8 mouse cellular contexts compared by ENCODE assay signal in genomic region chr6:83053136-83053960, GRCm38 (mm10). TPM values are rescaled to one million over a fixed set of nuclear protein-coding genes. Genes with fewer than 3 reads are reported as not detected.
DNase-seq lines count a peak whose midpoint lies in the region; ATAC-seq and TF ChIP-seq lines count a peak whose summit lies in the region.

No protein-coding gene starts in this region.

- no peaks in the 10 kb centered on the region for H3K27me3 ChIP-seq in lung, embryonic 14.5 days (ENCODE audit: insufficient read depth, low read length)
- H3K27me3 ChIP-seq in neural tube, embryonic 15.5 days (replicated peaks): no peaks in the 10 kb centered on the region

- TF ChIP-seq POLR2A in embryonic fibroblast, embryonic 13.5 days (IDR thresholded peaks at IDR 0.05; ENCODE audit: low read depth, low read length): peak; percentile 68

- H3K4me3 ChIP-seq in embryonic fibroblast, embryonic 13.5 days (ENCODE audit: insufficient read depth, low read length): peak overlapping the region; percentile 69
- peak overlapping the region; percentile 98 for H3K4me3 ChIP-seq in lung, embryonic 14.5 days (ENCODE audit: low read depth, low read length)
- H3K4me3 ChIP-seq in neural tube, embryonic 15.5 days (replicated peaks): peak overlapping the region; percentile 67

- TF ChIP-seq CTCF in embryonic fibroblast, embryonic 13.5 days (IDR thresholded peaks at IDR 0.05; ENCODE audit: borderline replicate concordance, insufficient read depth, low read length): no peak
- no peak for TF ChIP-seq CTCF in lung, embryonic 14.5 days (IDR thresholded peaks at IDR 0.05; ENCODE audit: low read depth)

- WGBS in lung, embryonic 14.5 days: 1% methylated on average over 26 of the region's 26 CpGs
- 2% methylated on average over 26 of the region's 26 CpGs for WGBS in neural tube, embryonic 15.5 days

- peak overlapping the region; percentile 74 for H3K27ac ChIP-seq in embryonic fibroblast, embryonic 13.5 days (ENCODE audit: insufficient read depth, low read length)
- H3K27ac ChIP-seq in lung, embryonic 14.5 days (ENCODE audit: low read depth): peak overlapping the region; percentile 88
- H3K27ac ChIP-seq in neural tube, embryonic 15.5 days (replicated peaks): peak overlapping the region; percentile 85

- peak overlapping the region; percentile 95 for H3K4me2 ChIP-seq in lung, embryonic 14.5 days
- peak overlapping the region; percentile 90 for H3K4me2 ChIP-seq in neural tube, embryonic 15.5 days

- H3K4me1 ChIP-seq in embryonic fibroblast, embryonic 13.5 days (ENCODE audit: control insufficient read depth, insufficient read depth, low read length): peaks cover 5% of the 10 kb centered on the region
- peaks cover 5% of the 10 kb centered on the region; the same call in 1 of the 2 replicates for H3K4me1 ChIP-seq in lung, embryonic 14.5 days (ENCODE audit: insufficient read depth)
- peaks cover 29% of the 10 kb centered on the region for H3K4me1 ChIP-seq in neural tube, embryonic 15.5 days

- DNase-seq in left cerebral cortex, adult 18-20 months (ENCODE audit: low spot score in 2 of 2): peak; percentile 38 to 49
- no peak for DNase-seq in left cerebral cortex, postnatal 4 days
- peak; percentile 55 for DNase-seq in ZHBTc4 (ENCODE audit: low read depth, low spot score)
- peak; percentile 66 for DNase-seq in lung, embryonic 14.5 days
- DNase-seq in gastrocnemius, postnatal 10 days: no peak

- intact Hi-C loops in left cerebral cortex, postnatal 4 days (cut with DNase I): loop anchor here (10.0 kb wide), 1 partner anchor 59 kb away; no protein-coding TSS in a partner anchor

- no peaks in the 10 kb centered on the region for H3K9me3 ChIP-seq in lung, embryonic 14.5 days (ENCODE audit: low read depth, low read length)
- H3K9me3 ChIP-seq in neural tube, embryonic 15.5 days (replicated peaks): no peaks in the 10 kb centered on the region

- H3K9ac ChIP-seq in lung, embryonic 14.5 days: peak overlapping the region; percentile 92
- peak overlapping the region; percentile 76 for H3K9ac ChIP-seq in neural tube, embryonic 15.5 days (replicated peaks)

- H3K36me3 ChIP-seq in lung, embryonic 14.5 days (ENCODE audit: insufficient read depth): peaks cover 51% of the 10 kb centered on the region
- H3K36me3 ChIP-seq in neural tube, embryonic 15.5 days: peaks cover 29% of the 10 kb centered on the region

- ATAC-seq in inflammation-experienced regulatory T-cells, adult 6 months: peak; percentile 27
- ATAC-seq in lung, embryonic 14.5 days (ENCODE audit: insufficient read depth): peak; percentile 4; the same call in 1 of the 2 replicates
- peak; percentile 8; the same call in 1 of the 2 replicates for ATAC-seq in neural tube, embryonic 15.5 days (ENCODE audit: low FRiP score)

RNA-seq across cellular contexts. Expression of gene Aup1, which starts 1.0 kb away (rescaled TPM):
- total RNA-seq in left cerebral cortex, adult 18-20 months (2021): 100 to 1,000 TPM; 114 to 121 TPM
- total RNA-seq in left cerebral cortex, postnatal 4 days (2021): 10 to 100 TPM; 94.8 to 98.5 TPM
- 129 and 133 TPM in 2 replicates for polyA plus RNA-seq in embryonic fibroblast, embryonic 13.5 days (2011; ENCODE audit: insufficient read length, low read depth, missing spikeins)
- polyA plus RNA-seq in inflammation-experienced regulatory T-cells, adult 6 months (2017; shearing (Covaris generic)): 100 to 1,000 TPM; 423 to 474 (median 448) TPM
- 134 and 144 TPM in 2 replicates for polyA plus RNA-seq in lung, embryonic 14.5 days (2014; fragmentation: Nextera tagmentation; extraction: Ambion mirVana)
- 182 and 185 TPM in 2 replicates for polyA plus RNA-seq in neural tube, embryonic 15.5 days (2015; fragmentation: Nextera tagmentation; extraction: Ambion mirVana)
- 10 to 100 TPM; 66.9 to 70.7 TPM for total RNA-seq in gastrocnemius, postnatal 10 days (2021)

RNA-seq across cellular contexts. Expression of gene Htra2, which starts 1.7 kb away (rescaled TPM):
- total RNA-seq in left cerebral cortex, adult 18-20 months (2021): 10 to 100 TPM; 37.7 to 46.2 TPM
- 10 to 100 TPM; 66.1 to 70.5 TPM for total RNA-seq in left cerebral cortex, postnatal 4 days (2021)
- 56.3 and 60.8 TPM in 2 replicates for polyA plus RNA-seq in embryonic fibroblast, embryonic 13.5 days (2011; ENCODE audit: insufficient read length, low read depth, missing spikeins)
- polyA plus RNA-seq in inflammation-experienced regulatory T-cells, adult 6 months (2017; shearing (Covaris generic)): 10 to 100 TPM; 23.5 to 29.2 (median 28.4) TPM
- 44.0 and 45.0 TPM in 2 replicates for polyA plus RNA-seq in lung, embryonic 14.5 days (2014; fragmentation: Nextera tagmentation; extraction: Ambion mirVana)
- 80.8 and 83.1 TPM in 2 replicates for polyA plus RNA-seq in neural tube, embryonic 15.5 days (2015; fragmentation: Nextera tagmentation; extraction: Ambion mirVana)
- 10 to 100 TPM; 23.8 to 28.4 TPM for total RNA-seq in gastrocnemius, postnatal 10 days (2021)

RNA-seq across cellular contexts. Expression of gene Dqx1, which starts 4.3 kb away (rescaled TPM):
- under 1 TPM; 0.56 to 0.93 TPM for total RNA-seq in left cerebral cortex, adult 18-20 months (2021)
- total RNA-seq in left cerebral cortex, postnatal 4 days (2021): under 1 TPM; 0.62 to 0.84 TPM
- 0.25 and 0.84 TPM in 2 replicates for polyA plus RNA-seq in embryonic fibroblast, embryonic 13.5 days (2011; ENCODE audit: insufficient read length, low read depth, missing spikeins)
- polyA plus RNA-seq in inflammation-experienced regulatory T-cells, adult 6 months (2017; shearing (Covaris generic)): 1 to 10 TPM; 2.1 to 2.7 (median 2.7) TPM
- 0.62 and 1.3 TPM in 2 replicates for polyA plus RNA-seq in lung, embryonic 14.5 days (2014; fragmentation: Nextera tagmentation; extraction: Ambion mirVana)
- 0.45 and 1.7 TPM in 2 replicates for polyA plus RNA-seq in neural tube, embryonic 15.5 days (2015; fragmentation: Nextera tagmentation; extraction: Ambion mirVana)
- under 1 TPM; 0.42 to 0.65 TPM for total RNA-seq in gastrocnemius, postnatal 10 days (2021)

RNA-seq across cellular contexts. Expression of gene Tlx2, which starts 16.7 kb away (rescaled TPM):
- not detected for total RNA-seq in left cerebral cortex, adult 18-20 months (2021)
- not detected for total RNA-seq in left cerebral cortex, postnatal 4 days (2021)
- not detected in 2 replicates for polyA plus RNA-seq in embryonic fibroblast, embryonic 13.5 days (2011; ENCODE audit: insufficient read length, low read depth, missing spikeins)
- not detected for polyA plus RNA-seq in inflammation-experienced regulatory T-cells, adult 6 months (2017; shearing (Covaris generic))
- polyA plus RNA-seq in lung, embryonic 14.5 days (2014; fragmentation: Nextera tagmentation; extraction: Ambion mirVana): 0.25 and 0.95 TPM in 2 replicates
- 2.6 and 4.7 TPM in 2 replicates for polyA plus RNA-seq in neural tube, embryonic 15.5 days (2015; fragmentation: Nextera tagmentation; extraction: Ambion mirVana)
- total RNA-seq in gastrocnemius, postnatal 10 days (2021): not detected

RNA-seq across cellular contexts. Expression of gene Loxl3, which starts 19.4 kb away (rescaled TPM):
- 1 to 10 TPM; 2.0 to 2.2 TPM for total RNA-seq in left cerebral cortex, adult 18-20 months (2021)
- total RNA-seq in left cerebral cortex, postnatal 4 days (2021): 1 to 10 TPM; 3.2 to 3.6 TPM
- polyA plus RNA-seq in embryonic fibroblast, embryonic 13.5 days (2011; ENCODE audit: insufficient read length, low read depth, missing spikeins): 124 and 241 TPM in 2 replicates
- polyA plus RNA-seq in inflammation-experienced regulatory T-cells, adult 6 months (2017; shearing (Covaris generic)): not detected
- 19.5 and 19.8 TPM in 2 replicates for polyA plus RNA-seq in lung, embryonic 14.5 days (2014; fragmentation: Nextera tagmentation; extraction: Ambion mirVana)
- 7.6 and 8.6 TPM in 2 replicates for polyA plus RNA-seq in neural tube, embryonic 15.5 days (2015; fragmentation: Nextera tagmentation; extraction: Ambion mirVana)
- 10 to 100 TPM; 10.5 to 11.9 TPM for total RNA-seq in gastrocnemius, postnatal 10 days (2021)

Comparison
In these comparisons a context has a peak if more than half of its experiments do, and no peak if none do; other contexts are left out.
1. DNase-seq: peak in left cerebral cortex, adult 18-20 months (2 of 2), ZHBTc4 (single experiment) and lung, embryonic 14.5 days (single experiment); none in left cerebral cortex, postnatal 4 days (single experiment) and gastrocnemius, postnatal 10 days (single experiment).
2. Peak in every context shown above with its lines, with median percentiles within 50 percentile points of each other: H3K27ac ChIP-seq, H3K4me3 ChIP-seq and ATAC-seq.